Mouse (Mus musculus) heart, embryonic 14.5 days (tissue): ENCODE measurements at regions not wholly inside any gene's neighbourhood (a gene's known extent, or its start where the extent isn't known, plus 50 kb on each side); places are given as distances from the start of the nearest gene placed in this dataset.

ENCODE experiments used
- ATAC-seq: fragments of 200-750 bp; cut with Nextera tagmentation; 2 replicates; pipeline ENCODE4 v1.8.0; 2017; ENCODE audit warnings: low read depth, moderate TSS enrichment; ENCODE audit not compliant: insufficient number of reproducible peaks, insufficient read depth, low FRiP score
- H3K27ac ChIP-seq, 2 experiments: fragments of 200-500 bp in 1 of 2; fragments of 300-500 bp in 1 of 2; sonication (generic) in 1 of 2; replicated peaks in 1 of 2; 2 replicates each; pipeline ENCODE4 v1.5.1; 2012 to 2014; ENCODE audit warnings: low read depth in 2 of 2, low read length in 2 of 2, control low read depth in 1 of 2, mild to moderate bottlenecking in 1 of 2, mixed read lengths in 1 of 2; ENCODE audit not compliant: control insufficient read depth in 1 of 2, insufficient read depth in 1 of 2
- H3K27me3 ChIP-seq: fragments of 300-500 bp; sonication (generic); 2 replicates; pipeline ENCODE4 v1.6.1; 2014; ENCODE audit warnings: mild to moderate bottlenecking, low read length, control low read depth; ENCODE audit not compliant: control insufficient read depth, insufficient read depth
- H3K36me3 ChIP-seq: fragments of 300-500 bp; sonication (generic); 2 replicates; pipeline ENCODE4 v1.6.1; 2014; ENCODE audit warnings: mild to moderate bottlenecking, control low read depth, low read length, mixed read lengths; ENCODE audit not compliant: control insufficient read depth, insufficient read depth
- H3K4me1 ChIP-seq, 2 experiments: fragments of 200-500 bp in 1 of 2; fragments of 300-500 bp in 1 of 2; sonication (generic) in 1 of 2; 2 replicates each; pipeline ENCODE4 v1.6.1; 2012 to 2014; ENCODE audit warnings: low read length in 2 of 2, control low read depth in 1 of 2, mixed read lengths in 1 of 2; ENCODE audit not compliant: control insufficient read depth in 2 of 2, insufficient read depth in 2 of 2
- H3K4me2 ChIP-seq: fragments of 300-500 bp; sonication (generic); 2 replicates; pipeline ENCODE4 v1.6.1; 2014; ENCODE audit warnings: mild to moderate bottlenecking, low read length
- H3K4me3 ChIP-seq, 2 experiments: fragments of 200-500 bp in 1 of 2; fragments of 300-500 bp in 1 of 2; sonication (generic) in 1 of 2; 2 replicates each; pipeline ENCODE4 v1.5.1; 2012 to 2014; ENCODE audit warnings: low read length in 2 of 2, mild to moderate bottlenecking in 2 of 2, control low read depth in 1 of 2, low read depth in 1 of 2, moderate library complexity in 1 of 2; ENCODE audit not compliant: control insufficient read depth in 1 of 2, insufficient read depth in 1 of 2
- H3K9ac ChIP-seq: fragments of 300-500 bp; sonication (generic); 2 replicates; pipeline ENCODE4 v1.6.1; 2014; ENCODE audit warnings: mild to moderate bottlenecking, low read length
- H3K9me3 ChIP-seq: fragments of 300-500 bp; sonication (generic); 2 replicates; pipeline ENCODE4 v1.6.1; 2016; ENCODE audit warnings: low read length, control low read depth; ENCODE audit not compliant: control insufficient read depth
- WGBS: fragments of 180-500 bp; shearing (Covaris S2); extraction: QIAGEN DNeasy Blood & Tissue Kit; methylation state at CpG from one replicate; pipeline ENCODE4 v1.1.7; 2014; 5-methylcytosine and 5-hydroxymethylcytosine counted together

DNA sequence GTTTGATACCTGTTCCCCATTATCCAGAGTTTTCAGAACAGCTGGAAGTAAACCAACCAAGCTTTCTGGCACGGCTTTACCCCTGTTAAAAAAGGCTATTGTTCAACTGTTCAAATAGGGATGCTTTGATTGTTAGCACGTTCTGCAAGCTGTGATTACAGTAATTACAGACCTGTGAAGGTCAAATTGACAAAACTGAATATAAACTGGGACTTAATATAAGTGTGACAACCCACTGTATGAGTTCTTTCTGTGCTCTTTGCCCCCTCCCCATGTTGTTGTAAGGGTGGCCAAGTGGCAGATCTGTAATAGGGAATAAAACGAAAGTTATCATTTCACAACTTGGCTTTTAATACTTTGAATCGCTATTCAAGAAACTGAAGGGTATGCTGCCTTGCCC, 105.0 kb upstream of the 4933415F23Rik start:
- Histone ChIP-seq H3K4me1 (peaks cover 0 to 3% of the 10 kb centered on the region in 2 experiments; a peak in 2 of 4 replicates), H3K9ac (no peak overlapping the region), H3K27me3 (no peaks in the 10 kb centered on the region), H3K4me2 (no peak overlapping the region), H3K4me3 (no peak overlapping the region), H3K36me3 (no peaks in the 10 kb centered on the region), H3K27ac (no peak overlapping the region), H3K9me3 (no peaks in the 10 kb centered on the region)
- WGBS: 66% methylated on average over 4 of the region's 4 CpGs
- no peak for ATAC-seq

DNA sequence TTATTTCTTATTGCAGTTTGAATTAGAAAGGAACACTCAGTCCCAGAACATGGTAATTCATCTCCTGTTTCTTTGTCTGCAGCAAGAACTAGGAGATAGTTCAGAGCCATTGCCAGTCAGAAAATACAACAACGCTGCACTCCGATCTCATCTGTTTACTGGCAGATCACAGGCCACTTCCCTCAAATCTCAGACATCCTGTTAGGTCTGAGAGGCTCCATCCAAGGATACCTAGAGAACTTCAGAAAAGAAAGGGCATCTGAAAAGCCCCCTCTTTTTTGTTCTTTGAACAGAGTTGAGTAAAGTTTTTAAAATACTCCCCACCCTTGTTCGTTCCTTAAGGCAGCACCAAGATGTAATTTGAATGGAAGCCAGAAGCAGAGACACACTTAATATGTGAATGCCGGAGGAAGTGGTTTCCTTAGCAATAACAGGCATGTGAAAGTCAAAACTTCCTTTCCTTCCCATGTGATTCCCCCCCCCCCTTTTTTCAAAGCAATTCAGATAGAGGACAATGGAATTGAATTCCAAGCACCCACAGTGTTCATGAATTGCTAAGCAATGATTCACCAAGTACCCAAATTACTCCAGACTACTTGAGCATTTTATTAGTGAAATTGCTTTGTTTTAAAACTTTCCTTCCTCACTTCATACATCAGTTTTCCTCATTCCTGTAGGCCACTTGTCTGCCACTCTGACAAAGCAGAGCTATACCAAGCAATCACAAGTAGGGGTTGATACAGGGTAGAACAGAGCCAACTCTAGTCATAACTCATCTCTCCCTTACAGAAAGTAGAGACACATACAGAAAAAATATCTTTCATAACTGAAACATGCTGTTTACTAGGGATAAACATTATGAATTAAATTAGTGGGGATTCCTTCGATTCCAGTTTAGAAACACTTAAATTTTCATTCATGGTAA, 100.7 kb upstream of the 4933415F23Rik start:
- 57% methylated on average over 5 of the region's 5 CpGs for WGBS
- Histone ChIP-seq H3K36me3 (no peaks in the 10 kb centered on the region), H3K27me3 (no peaks in the 10 kb centered on the region), H3K4me2 (no peak overlapping the region), H3K9me3 (no peaks in the 10 kb centered on the region), H3K9ac (no peak overlapping the region), H3K27ac (peak overlapping the region; percentile 43 to 64), H3K4me3 (no peak overlapping the region), H3K4me1 (peaks cover 2 to 15% of the 10 kb centered on the region in 2 experiments; a peak in 2 of 4 replicates)
- ATAC-seq: no peak

DNA sequence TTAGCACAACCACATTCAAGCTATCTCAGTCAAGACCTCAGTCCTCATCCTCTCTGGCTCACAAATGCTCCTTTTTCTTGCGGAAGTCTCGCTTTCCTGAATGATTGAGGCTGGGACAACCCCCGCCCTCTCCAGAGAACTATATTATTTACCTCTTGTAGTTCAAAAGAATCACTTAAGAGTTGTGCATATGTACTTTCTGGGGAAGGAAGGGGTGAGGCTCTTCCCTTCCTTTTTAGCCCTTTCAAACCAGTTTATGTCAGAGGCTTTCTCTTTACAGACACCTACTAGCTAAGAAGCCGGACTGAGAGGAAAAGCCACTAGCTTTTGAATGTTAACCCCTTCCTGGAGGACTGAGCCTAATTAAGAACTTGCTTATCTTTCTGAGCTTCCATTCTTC, 98.4 kb upstream of the 4933415F23Rik start:
- H3K4me2 ChIP-seq: no peak overlapping the region
- H3K27me3 ChIP-seq: no peaks in the 10 kb centered on the region
- H3K27ac ChIP-seq: no peak overlapping the region; a peak in 1 of 4 replicates
- no peaks in the 10 kb centered on the region for H3K9me3 ChIP-seq
- no peaks in the 10 kb centered on the region for H3K36me3 ChIP-seq
- H3K9ac ChIP-seq: no peak overlapping the region
- ATAC-seq: no peak
- peaks cover 2 to 15% of the 10 kb centered on the region in 2 experiments; a peak in 2 of 4 replicates for H3K4me1 ChIP-seq
- H3K4me3 ChIP-seq: no peak overlapping the region
- 42% methylated on average over 4 of the region's 4 CpGs for WGBS

DNA sequence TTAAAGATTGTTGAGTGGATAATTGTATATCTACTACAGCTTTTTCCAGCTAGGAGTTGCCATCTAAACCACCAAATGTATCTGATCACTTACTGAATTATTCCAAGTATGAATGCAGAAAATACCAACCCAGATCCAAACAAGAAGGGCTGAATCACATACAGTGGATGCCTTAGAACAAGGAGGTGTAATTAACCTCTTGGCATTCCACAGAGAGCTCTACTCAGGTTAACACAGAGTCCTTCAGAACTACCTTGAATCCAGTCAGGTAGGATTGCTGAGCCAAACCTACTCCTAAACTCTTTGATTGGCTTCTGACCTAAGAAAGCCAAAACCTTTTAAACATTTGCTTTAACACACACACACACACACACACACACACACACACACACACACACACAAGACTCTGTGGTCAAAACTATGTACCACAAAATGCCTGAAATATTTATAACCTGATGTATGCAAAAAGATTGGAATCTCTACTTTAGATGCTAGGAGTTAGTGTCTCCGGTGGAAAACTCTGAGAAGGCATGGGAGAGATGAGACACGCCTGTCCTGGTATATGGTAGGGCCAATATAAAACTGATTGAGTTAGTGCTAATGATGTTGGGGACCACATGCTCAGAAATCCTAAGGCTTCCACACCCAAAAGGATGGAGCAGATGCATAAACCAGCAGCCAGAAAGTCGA, 88.4 kb upstream of the 4933415F23Rik start:
- no peak overlapping the region for H3K9ac ChIP-seq
- no peak overlapping the region for H3K27ac ChIP-seq
- no peaks in the 10 kb centered on the region for H3K36me3 ChIP-seq
- H3K9me3 ChIP-seq: no peaks in the 10 kb centered on the region
- 73% methylated on average over 3 of the region's 3 CpGs for WGBS
- no peak for ATAC-seq
- no peak overlapping the region for H3K4me2 ChIP-seq
- no peak overlapping the region for H3K4me3 ChIP-seq
- H3K27me3 ChIP-seq: no peaks in the 10 kb centered on the region
- H3K4me1 ChIP-seq: peaks cover 5 to 9% of the 10 kb centered on the region in 2 experiments

DNA sequence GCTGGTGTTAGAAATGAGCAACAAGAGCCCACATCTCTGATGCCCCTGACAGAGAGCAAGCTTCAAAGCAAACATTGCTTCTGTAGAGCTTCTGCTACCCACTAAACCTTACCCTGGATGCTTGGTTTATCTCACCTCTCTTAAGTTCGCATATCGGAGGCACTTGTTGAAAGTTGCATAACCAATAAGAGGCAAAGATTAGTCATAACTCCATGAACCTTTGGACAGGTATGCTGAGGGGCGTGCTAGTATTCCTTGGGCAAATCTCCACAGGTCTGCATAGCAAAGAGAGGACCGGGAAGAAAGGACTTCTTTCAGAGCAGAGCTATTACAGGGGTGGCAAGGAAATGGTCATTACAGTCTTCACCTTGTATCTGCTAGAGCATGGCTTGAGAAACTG, 87.7 kb upstream of the 4933415F23Rik start:
- no peaks in the 10 kb centered on the region for H3K9me3 ChIP-seq
- no peak overlapping the region for H3K4me2 ChIP-seq
- peaks cover 5 to 9% of the 10 kb centered on the region in 2 experiments for H3K4me1 ChIP-seq
- WGBS: 83% methylated on average over 4 of the region's 4 CpGs
- no peak overlapping the region for H3K9ac ChIP-seq
- H3K4me3 ChIP-seq: no peak overlapping the region
- no peak for ATAC-seq
- H3K27me3 ChIP-seq: no peaks in the 10 kb centered on the region
- no peak overlapping the region for H3K27ac ChIP-seq
- no peaks in the 10 kb centered on the region for H3K36me3 ChIP-seq

DNA sequence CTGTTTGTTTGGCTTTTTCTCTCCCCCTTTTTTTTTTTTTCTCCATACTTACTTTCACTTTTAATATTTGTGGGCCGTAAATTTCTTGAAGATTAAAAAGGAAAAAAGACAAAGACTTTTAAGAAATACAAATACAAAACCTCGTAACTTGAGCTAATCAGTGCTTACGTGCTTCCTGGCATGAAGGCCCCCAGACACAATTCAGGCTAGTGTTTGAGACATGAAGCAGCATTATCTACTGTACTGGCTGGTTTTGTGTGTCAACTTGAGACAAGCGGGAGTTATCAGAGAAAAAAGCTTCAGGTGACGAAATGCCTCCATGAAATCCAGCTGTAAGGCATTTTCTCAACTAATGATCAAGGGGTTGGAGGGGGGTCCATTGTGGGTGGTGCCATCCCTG, 86.2 kb upstream of the 4933415F23Rik start:
- peak overlapping the region; percentile 42 for H3K4me2 ChIP-seq
- no peaks in the 10 kb centered on the region for H3K36me3 ChIP-seq
- H3K9ac ChIP-seq: peak overlapping the region; percentile 41; the same call in 1 of the 2 replicates
- peak overlapping the region; percentile 94 to 95 for H3K27ac ChIP-seq
- H3K27me3 ChIP-seq: no peaks in the 10 kb centered on the region
- peaks cover 5 to 9% of the 10 kb centered on the region in 2 experiments for H3K4me1 ChIP-seq
- WGBS: 10% methylated on average over 5 of the region's 5 CpGs
- peak; percentile 59; the same call in 1 of the 2 replicates for ATAC-seq
- H3K4me3 ChIP-seq: peak overlapping the region in 1 of 2 experiments; percentile 13; a peak in 1 of 4 replicates
- no peaks in the 10 kb centered on the region for H3K9me3 ChIP-seq

DNA sequence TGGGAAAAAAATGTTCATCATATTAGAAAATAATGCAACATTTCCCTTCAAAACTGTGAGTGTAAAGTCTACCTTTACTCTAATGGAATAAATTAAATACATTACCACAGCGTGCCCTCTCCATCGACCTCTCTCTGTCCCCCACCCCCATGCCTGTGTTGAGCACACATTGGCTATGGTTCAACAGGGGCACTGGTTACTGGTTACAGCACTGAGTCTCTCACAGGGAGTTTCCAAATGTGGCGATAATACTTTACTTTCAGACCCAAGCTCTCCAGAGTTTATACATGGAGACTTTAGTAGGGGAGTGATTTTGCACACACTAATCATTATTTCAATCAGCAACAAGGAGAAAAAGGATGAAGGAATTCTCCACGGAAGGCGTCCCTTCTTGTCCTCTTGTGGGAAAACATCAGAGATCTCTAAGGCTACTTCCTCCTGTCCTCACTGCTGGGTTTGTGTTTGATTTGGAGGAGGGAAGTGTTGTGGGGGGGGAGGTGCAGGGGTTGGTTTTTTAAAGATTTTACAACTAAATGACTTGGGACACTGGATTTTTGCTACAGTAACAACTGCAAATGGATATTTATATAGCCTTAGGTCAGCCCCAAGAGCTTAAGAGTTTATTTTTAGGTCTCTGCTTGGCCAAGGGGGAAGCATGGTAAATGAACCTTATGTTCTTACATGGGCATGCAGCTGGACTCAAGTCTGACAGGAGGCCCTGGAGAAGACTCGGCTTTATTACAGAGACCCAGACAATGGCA, 85.6 kb upstream of the 4933415F23Rik start:
- H3K4me2 ChIP-seq: peak overlapping the region; percentile 42
- WGBS: 24% methylated on average over 6 of the region's 6 CpGs
- peaks cover 5 to 9% of the 10 kb centered on the region in 2 experiments for H3K4me1 ChIP-seq

More for the DNA sequence above, 85.6 kb upstream of the 4933415F23Rik start:
- Histone ChIP-seq H3K36me3 (no peaks in the 10 kb centered on the region), H3K9me3 (no peaks in the 10 kb centered on the region), H3K27me3 (no peaks in the 10 kb centered on the region), H3K4me3 (peak overlapping the region in 1 of 2 experiments; percentile 13; a peak in 1 of 4 replicates), H3K27ac (peak overlapping the region; percentile 94 to 95), H3K9ac (peak overlapping the region; percentile 23; the same call in 1 of the 2 replicates)
- ATAC-seq: peak; percentile 77
